Mouse (Mus musculus): ENCODE data around the gene Arl14. TPM values are rescaled to one million over a fixed set of nuclear protein-coding genes. Genes with fewer than 3 reads are reported as not detected.

Gene Arl14
- 0.83 and 1.3 TPM in 2 replicates for polyA plus RNA-seq (2012; rRNA removed)

DNA sequence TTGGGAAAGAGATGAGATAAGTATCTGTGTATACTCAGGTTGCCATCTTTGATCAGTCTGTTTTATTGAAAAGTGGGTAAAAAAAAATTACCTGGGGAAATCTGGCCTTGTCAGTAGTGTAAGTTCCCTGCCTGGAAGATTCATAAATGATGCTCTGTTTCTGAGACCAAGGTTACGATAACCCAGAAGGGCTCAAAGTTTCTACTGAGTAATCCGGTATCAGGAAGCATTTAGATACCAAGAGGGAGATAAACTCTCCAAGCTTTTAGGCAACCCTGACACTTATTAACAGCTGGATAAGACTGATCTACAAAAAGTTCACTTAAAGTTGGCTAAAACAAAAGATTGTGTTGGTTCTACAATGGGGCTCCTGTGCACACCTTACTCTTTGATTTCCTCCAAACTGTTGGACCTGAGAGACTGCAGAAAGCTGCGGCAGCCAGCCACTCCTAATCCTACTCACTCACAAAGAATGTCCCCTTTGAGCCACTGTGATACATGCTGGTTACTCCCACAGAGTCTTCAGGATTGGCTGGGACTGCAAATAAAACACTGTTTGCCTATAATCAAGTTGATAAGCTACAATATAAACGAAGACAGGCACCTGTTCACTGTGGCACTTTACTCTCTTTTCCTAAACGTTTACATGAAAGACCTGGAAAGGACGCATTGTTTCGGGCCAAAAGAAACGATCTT lies at the start of gene Arl14:
Arl14 (plus strand) TSS at position 614 of the 696 bp plus-strand sequence.

Other genes starting within 250 kb of the Arl14 start
- gene Ift80, start 217.8 kb upstream of the Arl14 start, polyA plus RNA-seq (2012; rRNA removed) = 0.90 and 1.1 TPM in 2 replicates
- gene Smc4, start 217.7 kb upstream of the Arl14 start, polyA plus RNA-seq (2012; rRNA removed) = 4.4 and 7.7 TPM in 2 replicates
- 0.62 and 1.9 TPM in 2 replicates for gene Trim59, start 177.7 kb upstream of the Arl14 start, polyA plus RNA-seq (2012; rRNA removed)
- gene Kpna4, start 95.3 kb upstream of the Arl14 start, polyA plus RNA-seq (2012; rRNA removed) = 5.6 and 6.5 TPM in 2 replicates
- 2.2 TPM in 2 replicates for gene Ppm1l, start 94.4 kb downstream of the Arl14 start, polyA plus RNA-seq (2012; rRNA removed)